Mouse (Mus musculus) layer of hippocampus, adult 8-10 months (tissue): ENCODE data around the gene Kifc3. TPM values are rescaled to one million over a fixed set of nuclear protein-coding genes. Genes with fewer than 3 reads are reported as not detected.

Experiments
- DNase-seq, 2 experiments: peaks; one replicate each; pipeline ENCODE4 v3.0.0; 2022; ENCODE audit warnings: low spot score in 2 of 2
- total RNA-seq, 4 experiments: library from RNA; stranded (reverse); gene quantifications; 2 replicates each; pipeline ENCODE4 v1.2.4; 2022

The Kifc3 gene
- total RNA-seq, 4 experiments from 2014 or later, result 61.6 to 80.0 (median 69.9) TPM

GRCm38 (mm10) chr8:95137201-95137600 is 65.4 kb downstream of the Kifc3 start:
- DNase-seq, result no peak

- no peak for DNase-seq
Observed at GRCm38 (mm10) chr8:95136218-95136617, 66.4 kb downstream of the Kifc3 start.

- no peak for DNase-seq
Observed at GRCm38 (mm10) chr8:95135242-95135641, 67.4 kb downstream of the Kifc3 start.

- no peak for DNase-seq
Observed at GRCm38 (mm10) chr8:95134186-95134585, 68.4 kb downstream of the Kifc3 start.

- no peak for DNase-seq
Observed at GRCm38 (mm10) chr8:95131983-95132382, 70.6 kb downstream of the Kifc3 start.

- no peak for DNase-seq
Observed at GRCm38 (mm10) chr8:95130966-95131537, 71.6 kb downstream of the Kifc3 start.

- DNase-seq, result no peak
Observed at GRCm38 (mm10) chr8:95128750-95129260, 73.8 kb downstream of the Kifc3 start.

- no peak for DNase-seq
Observed at GRCm38 (mm10) chr8:95127658-95128057, 75.0 kb downstream of the Kifc3 start.

- no peak for DNase-seq
Observed at GRCm38 (mm10) chr8:95126497-95126896, 76.1 kb downstream of the Kifc3 start.

GRCm38 (mm10) chr8:95123455-95123854 is 79.2 kb downstream of the Kifc3 start:
- no peak for DNase-seq

GRCm38 (mm10) chr8:95113750-95114149 is 88.9 kb downstream of the Kifc3 start:
- no peak for DNase-seq

GRCm38 (mm10) chr8:95113108-95113507 is 89.5 kb downstream of the Kifc3 start:
- DNase-seq, result no peak

- DNase-seq, result no peak
Observed at GRCm38 (mm10) chr8:95112594-95112993, 90.0 kb downstream of the Kifc3 start.

GRCm38 (mm10) chr8:95107306-95107705 is 95.3 kb downstream of the Kifc3 start:
- DNase-seq, result no peak

GRCm38 (mm10) chr8:95101972-95102371 is 100.6 kb downstream of the Kifc3 start:
- DNase-seq, result no peak

- DNase-seq, result peak; percentile 55 to 66
Observed at GRCm38 (mm10) chr8:95099009-95099408, 103.6 kb downstream of the Kifc3 start.

- DNase-seq, result no peak
Observed at GRCm38 (mm10) chr8:95093574-95093973, 109.0 kb downstream of the Kifc3 start.

- DNase-seq, result no peak
Observed at GRCm38 (mm10) chr8:95085432-95086141, 117.0 kb downstream of the Kifc3 start.

- DNase-seq, result no peak
Observed at GRCm38 (mm10) chr8:95084744-95085431, 117.7 kb downstream of the Kifc3 start.

GRCm38 (mm10) chr8:95084261-95084660 is 118.4 kb downstream of the Kifc3 start:
- DNase-seq, result peak in 1 of 2 experiments; percentile 3

GRCm38 (mm10) chr8:95081650-95082049 is 121.0 kb downstream of the Kifc3 start:
- no peak for DNase-seq
